ENCODE assay signal across 22 mouse cellular contexts in the genomic region with DNA sequence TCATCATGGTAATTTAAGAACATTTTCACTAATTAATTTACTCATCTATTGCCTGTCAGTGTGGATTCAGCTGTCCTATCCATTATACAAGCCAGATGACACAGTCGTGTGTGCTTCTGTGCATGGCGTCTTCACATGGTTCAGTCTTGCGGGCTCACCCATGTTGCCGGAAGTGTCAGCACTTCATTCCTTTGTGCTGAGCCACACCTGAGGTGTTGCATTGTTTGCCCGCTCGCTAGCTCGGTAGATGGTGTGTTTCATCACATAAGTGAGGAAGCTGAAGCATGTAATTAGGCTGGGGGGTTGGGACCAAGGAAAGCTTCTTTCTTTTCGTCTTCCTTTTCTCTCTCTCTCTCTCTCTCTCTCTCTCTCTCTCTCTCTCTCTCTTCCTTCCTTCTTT. TPM values are rescaled to one million over a fixed set of nuclear protein-coding genes. Genes with fewer than 3 reads are reported as not detected.
DNase-seq lines count a peak whose midpoint lies in the region; ATAC-seq and TF ChIP-seq lines count a peak whose summit lies in the region.
"Had no signal": no experiment of that assay in that cellular context is flagged by ENCODE, and none has a peak within 500 bp of the region (broad histone marks: within the 10 kb centered on the region; RNA-seq: fewer than 3 reads in every experiment).

No protein-coding gene starts in this region.

- TF ChIP-seq POLR2A in brain, embryonic 14.5 days (IDR thresholded peaks at IDR 0.05; ENCODE audit: borderline replicate concordance, extremely low read depth, insufficient read depth, insufficient read length, poor library complexity, severe bottlenecking) = no peak

- no peak for TF ChIP-seq CTCF in brain, embryonic 14.5 days (IDR thresholded peaks at IDR 0.05; ENCODE audit: borderline replicate concordance, extremely low read depth, insufficient read depth, insufficient read length)

- peak; percentile 12 to 49 for DNase-seq in lung, adult 18-20 months
- no peak for DNase-seq in lung, postnatal 25 days (ENCODE audit: low spot score)
- DNase-seq in R1 (ENCODE audit: low read depth, low spot score) = peak; percentile 66
- DNase-seq in brain, embryonic 14.5 days (ENCODE audit: low read depth) = peak; percentile 5
- no peak for DNase-seq in retina, postnatal 1 day
- DNase-seq in spleen, postnatal 36 days (ENCODE audit: low spot score in 2 of 2) = no peak
- DNase-seq: adrenal gland, postnatal 36 days; B cell, adult 2 months; cerebellum, adult 8-10 months; cerebellum, postnatal 36 days; gastrocnemius, adult 2 months; gastrocnemius, postnatal 36 days; heart, postnatal 14 days; kidney, adult 11 months; kidney, postnatal 14 days; right cerebral cortex, postnatal 14 days; thymus, adult 2 months; thymus, postnatal 4 days had no signal

- ATAC-seq in neutrophil, adult 5-6 weeks (ENCODE audit: extremely low read depth, insufficient number of reproducible peaks, low FRiP score, poor library complexity, severe bottlenecking) = peak; percentile 65
- ATAC-seq: forebrain, embryonic 16.5 days; inflammation-experienced regulatory T-cells, adult 6 months; midbrain, embryonic 13.5 days had no signal

RNA-seq across cellular contexts. Expression of a gene that starts 29.1 kb away (rescaled TPM):
- 18.4 and 20.6 TPM in 2 replicates for polyA plus RNA-seq in brain, embryonic 14.5 days (2012; rRNA removed)
- total RNA-seq in neutrophil, adult 5-6 weeks (2017) = 193 and 217 TPM in 2 replicates

Comparison
In these comparisons a context has a peak if more than half of its experiments do, and no peak if none do; other contexts are left out.
1. DNase-seq: peak in lung, adult 18-20 months (2 of 2), R1 (single experiment) and brain, embryonic 14.5 days (single experiment); none in lung, postnatal 25 days (single experiment), retina, postnatal 1 day (single experiment) and spleen, postnatal 36 days (0 of 2).